Mouse (Mus musculus) forebrain, embryonic 10.5 days (tissue): ENCODE measurements around the gene Mindy1. TPM values are rescaled to one million over a fixed set of nuclear protein-coding genes. Genes with fewer than 3 reads are reported as not detected.
"Not testable (repeated sequence)": the region's sequence is repeated elsewhere in the genome, so short reads cannot be mapped to it uniquely, and the experiment has no call there.

Experiments used
- DNase-seq: peaks from one replicate; pipeline ENCODE4 v3.0.0-alpha.2; 2017; ENCODE audit warnings: low spot score; ENCODE audit errors: extremely low spot score
- H3K27ac ChIP-seq: fragments of 300-500 bp; sonication (generic); 2 replicates; pipeline ENCODE4 v1.5.1; 2016; ENCODE audit warnings: mild to moderate bottlenecking
- H3K27me3 ChIP-seq: fragments of 300-500 bp; sonication (generic); 2 replicates; pipeline ENCODE4 v1.6.1; 2016; ENCODE audit warnings: mild to moderate bottlenecking; ENCODE audit not compliant: poor library complexity, severe bottlenecking
- H3K36me3 ChIP-seq: fragments of 300-500 bp; sonication (generic); replicated peaks from 2 replicates; pipeline ENCODE4 v1.6.1; 2016; ENCODE audit warnings: mild to moderate bottlenecking, moderate library complexity
- H3K4me1 ChIP-seq: fragments of 300-500 bp; sonication (generic); 2 replicates; pipeline ENCODE4 v1.6.1; 2016
- H3K4me3 ChIP-seq: fragments of 300-500 bp; sonication (generic); 2 replicates; pipeline ENCODE4 v1.5.1; 2016; ENCODE audit warnings: mild to moderate bottlenecking, moderate library complexity
- H3K9me3 ChIP-seq: fragments of 300-500 bp; sonication (generic); 2 replicates; pipeline ENCODE4 v1.6.1; 2016; ENCODE audit warnings: mild to moderate bottlenecking, moderate library complexity
- WGBS: fragments of 180-500 bp; shearing (Covaris S2); methylation state at CpG from one replicate; pipeline ENCODE4 v1.1.7; 2016; 5-methylcytosine and 5-hydroxymethylcytosine counted together
- polyA plus RNA-seq: library from polyadenylated mRNA; unstranded; fragments of >200 nt; fragmentation: Nextera tagmentation; extraction: Ambion mirVana; gene quantifications from 2 replicates; pipeline ENCODE4 v1.2.1, GENCODE M21; 2016

Gene Mindy1
- polyA plus RNA-seq, 1 experiment from 2014 or later: 27.9 TPM

DNA sequence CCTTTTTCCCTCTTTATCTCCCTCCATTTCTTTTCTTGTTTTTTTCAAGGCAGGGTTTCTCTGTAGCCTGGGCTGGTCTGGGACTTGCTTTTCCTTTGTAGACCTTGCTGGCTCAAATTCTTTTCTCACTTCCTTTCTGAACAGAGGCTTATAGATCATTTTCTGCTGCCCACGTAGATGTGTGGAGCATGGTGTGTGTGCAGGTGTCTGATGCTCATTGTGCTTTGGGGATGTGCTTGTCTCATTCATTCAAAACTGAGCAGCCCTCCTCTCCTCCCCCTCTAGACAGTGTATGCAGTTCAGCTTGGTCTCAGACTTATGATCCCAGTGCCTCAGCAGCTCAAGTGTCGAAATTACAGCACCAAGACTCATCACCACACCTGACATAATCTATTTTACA, 38.0 kb downstream of the Mindy1 start:
- peaks cover 54% of the 10 kb centered on the region for H3K4me1 ChIP-seq
- DNase-seq: no peak
- H3K9me3 ChIP-seq: no peaks in the 10 kb centered on the region
- 68% methylated on average over 2 of the region's 2 CpGs for WGBS
- H3K27me3 ChIP-seq: no peaks in the 10 kb centered on the region
- H3K4me3 ChIP-seq: no peak overlapping the region
- H3K36me3 ChIP-seq: peaks cover 62% of the 10 kb centered on the region
- H3K27ac ChIP-seq: no peak overlapping the region

DNA sequence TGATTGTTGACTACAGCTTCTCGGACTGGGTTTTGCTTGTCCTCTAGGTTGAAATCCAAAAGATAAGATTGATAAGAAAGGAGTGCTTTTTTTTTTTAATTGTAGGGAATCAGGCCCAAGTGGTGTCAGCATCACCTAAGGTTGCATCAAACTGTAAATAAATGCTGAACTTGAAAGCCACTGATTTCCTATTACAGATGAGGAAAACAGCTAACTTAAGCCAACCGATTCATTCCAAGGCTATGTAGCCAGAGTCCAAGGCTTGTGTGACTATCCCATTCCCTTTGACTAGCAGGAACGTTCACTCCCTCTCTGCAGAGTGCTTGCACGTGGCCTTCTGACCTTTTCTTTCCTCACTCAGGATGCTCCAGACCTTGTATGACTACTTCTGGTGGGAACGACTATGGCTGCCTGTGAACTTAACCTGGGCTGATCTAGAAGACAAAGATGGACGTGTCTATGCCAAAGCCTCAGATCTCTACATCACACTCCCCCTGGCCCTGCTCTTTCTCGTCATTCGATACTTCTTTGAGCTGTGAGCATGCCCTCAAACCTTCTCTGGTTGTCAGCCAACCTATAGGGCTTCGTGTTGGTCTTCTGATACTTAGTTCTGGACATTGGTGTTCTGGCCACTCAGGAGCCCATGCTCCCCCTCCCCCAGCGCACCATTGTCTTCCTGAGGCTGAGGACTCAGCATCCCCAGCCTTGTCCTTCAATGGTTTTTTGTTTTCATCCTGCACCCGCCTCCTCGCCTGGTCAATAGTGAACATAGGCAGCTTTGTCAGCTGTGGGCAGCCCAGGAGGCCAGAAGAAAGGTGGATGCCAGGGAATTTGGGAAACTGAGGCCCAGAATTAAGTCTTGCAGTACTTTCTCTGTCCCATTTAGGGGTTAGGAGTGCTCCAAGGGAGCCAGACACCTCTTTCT, 38.8 kb downstream of the Mindy1 start:
- H3K27ac ChIP-seq: no peak overlapping the region
- 77% methylated on average over 12 of the region's 12 CpGs for WGBS
- peaks cover 71% of the 10 kb centered on the region for H3K36me3 ChIP-seq
- H3K4me1 ChIP-seq: peaks cover 46% of the 10 kb centered on the region
- no peaks in the 10 kb centered on the region for H3K27me3 ChIP-seq
- no peak for DNase-seq
- no peaks in the 10 kb centered on the region for H3K9me3 ChIP-seq
- H3K4me3 ChIP-seq: no peak overlapping the region

DNA sequence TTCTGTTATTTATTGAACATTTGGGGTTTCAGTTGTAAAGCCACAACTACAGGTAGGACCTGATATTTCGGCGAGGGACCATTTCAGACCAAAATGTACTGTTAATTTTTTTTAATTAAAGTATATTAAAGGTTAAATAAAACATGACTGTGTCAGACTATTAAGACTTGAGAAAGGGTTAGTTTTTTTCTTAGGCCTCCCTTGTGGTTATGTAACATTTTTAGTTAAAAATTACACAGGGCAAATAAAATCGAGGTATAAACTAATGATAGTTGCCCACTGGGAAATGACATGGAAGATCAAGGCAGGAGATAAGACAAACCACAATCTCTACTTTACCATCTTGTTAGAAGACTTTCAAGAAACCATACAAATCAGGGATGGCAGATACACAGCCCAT, 42.3 kb downstream of the Mindy1 start:
- Histone ChIP-seq H3K4me1 (peaks cover 17% of the 10 kb centered on the region), H3K4me3 (no peak overlapping the region), H3K9me3 (no peaks in the 10 kb centered on the region), H3K27me3 (no peaks in the 10 kb centered on the region), H3K36me3 (peaks cover 99% of the 10 kb centered on the region), H3K27ac (no peak overlapping the region)
- 98% methylated on average over 3 of the region's 3 CpGs for WGBS
- DNase-seq: no peak

DNA sequence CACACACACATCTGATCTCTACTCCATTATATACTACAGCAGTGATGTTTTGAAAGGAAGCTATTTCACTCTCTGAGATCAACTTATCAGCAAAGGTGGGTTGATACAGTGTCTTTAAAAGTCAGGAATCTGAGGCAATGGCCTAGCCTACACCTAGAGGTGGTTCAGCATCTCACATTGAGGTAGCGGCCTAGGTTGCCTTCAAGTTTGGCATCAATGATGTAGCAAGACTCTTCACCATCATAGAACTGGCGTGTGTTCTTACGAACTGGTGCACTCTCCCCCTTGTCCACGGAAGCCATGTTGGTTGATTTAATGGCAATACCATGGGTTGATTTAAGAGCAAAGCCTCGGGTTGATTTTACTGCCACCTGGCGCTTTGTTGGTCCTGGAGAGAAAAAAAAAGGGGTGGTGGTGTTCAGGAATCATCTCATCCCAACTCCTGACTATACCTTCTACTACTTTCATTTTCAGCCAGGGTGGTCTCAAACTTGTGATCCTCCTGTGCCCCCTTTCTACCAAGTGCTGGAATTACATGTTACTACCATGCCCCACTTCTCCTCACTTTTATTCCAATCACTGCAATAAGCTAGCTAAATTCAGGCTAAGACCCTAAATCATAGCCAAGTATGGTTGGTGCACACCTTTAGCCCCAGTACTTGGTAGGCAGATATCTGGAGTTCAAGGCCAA, 43.5 kb downstream of the Mindy1 start:
- H3K9me3 ChIP-seq: no peaks in the 10 kb centered on the region
- no peak overlapping the region for H3K27ac ChIP-seq
- DNase-seq: no peak
- H3K4me1 ChIP-seq: peaks cover 8% of the 10 kb centered on the region
- peaks cover 100% of the 10 kb centered on the region for H3K36me3 ChIP-seq
- no peak overlapping the region for H3K4me3 ChIP-seq
- no peaks in the 10 kb centered on the region for H3K27me3 ChIP-seq
- WGBS: 96% methylated on average over 6 of the region's 6 CpGs

DNA sequence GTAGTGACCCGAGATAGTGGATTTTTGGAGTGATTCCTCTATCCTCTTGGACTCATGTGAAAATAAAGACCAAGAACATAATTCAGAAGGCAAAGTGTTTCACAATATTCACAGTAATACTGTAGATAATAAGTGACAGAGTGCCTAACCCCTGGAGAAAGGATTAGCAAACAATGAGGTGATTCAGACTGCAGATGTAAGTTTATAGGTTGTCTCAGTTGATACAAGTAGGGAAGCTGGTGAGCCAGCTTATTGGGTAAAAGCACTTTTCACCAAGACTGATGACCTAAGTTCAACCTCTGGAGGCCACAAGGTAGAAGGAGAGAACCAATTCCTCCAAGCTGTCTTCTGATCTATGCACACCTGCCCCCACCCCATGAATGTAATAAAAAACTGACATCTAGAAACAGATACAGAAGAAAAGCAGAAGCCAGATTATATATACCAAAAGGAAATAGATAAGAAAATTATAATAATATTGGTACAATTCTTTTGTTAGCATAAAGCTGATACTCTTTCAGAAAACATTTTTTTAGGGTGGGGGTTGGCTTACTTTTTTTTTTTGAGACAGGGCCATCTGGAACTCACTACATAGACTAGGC, 47.8 kb downstream of the Mindy1 start:
- Histone ChIP-seq H3K4me3 (no peak overlapping the region), H3K27me3 (no peaks in the 10 kb centered on the region), H3K36me3 (peaks cover 100% of the 10 kb centered on the region), H3K9me3 (no peaks in the 10 kb centered on the region), H3K4me1 (no peaks in the 10 kb centered on the region), H3K27ac (no peak overlapping the region)
- 88% methylated on average over 1 of the region's 1 CpGs for WGBS
- no peak for DNase-seq

DNA sequence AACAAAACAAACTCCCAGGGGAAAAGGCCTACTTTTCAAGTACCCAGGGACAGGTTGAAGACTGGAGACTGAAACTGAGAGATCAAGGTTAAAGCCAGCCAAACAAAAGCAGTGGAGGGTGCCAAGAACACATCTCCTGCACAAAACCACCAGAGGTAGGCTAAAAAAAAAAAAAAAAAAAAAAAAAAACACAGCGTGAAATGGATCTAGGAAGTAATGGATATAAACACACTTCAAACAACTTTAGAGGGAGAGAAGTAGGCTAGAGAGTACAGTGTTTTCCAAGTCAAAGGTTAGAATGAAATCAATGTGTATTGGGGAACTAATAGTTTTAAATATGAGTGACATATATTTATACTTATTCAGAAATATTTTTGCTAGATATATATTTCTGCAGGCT, 50.4 kb downstream of the Mindy1 start:
- H3K4me3 ChIP-seq: no peak overlapping the region
- H3K27me3 ChIP-seq: no peaks in the 10 kb centered on the region
- no peaks in the 10 kb centered on the region for H3K9me3 ChIP-seq
- H3K27ac ChIP-seq: no peak overlapping the region
- H3K4me1 ChIP-seq: no peaks in the 10 kb centered on the region
- DNase-seq: no peak
- 94% methylated on average over 1 of the region's 1 CpGs for WGBS
- peaks cover 100% of the 10 kb centered on the region for H3K36me3 ChIP-seq

DNA sequence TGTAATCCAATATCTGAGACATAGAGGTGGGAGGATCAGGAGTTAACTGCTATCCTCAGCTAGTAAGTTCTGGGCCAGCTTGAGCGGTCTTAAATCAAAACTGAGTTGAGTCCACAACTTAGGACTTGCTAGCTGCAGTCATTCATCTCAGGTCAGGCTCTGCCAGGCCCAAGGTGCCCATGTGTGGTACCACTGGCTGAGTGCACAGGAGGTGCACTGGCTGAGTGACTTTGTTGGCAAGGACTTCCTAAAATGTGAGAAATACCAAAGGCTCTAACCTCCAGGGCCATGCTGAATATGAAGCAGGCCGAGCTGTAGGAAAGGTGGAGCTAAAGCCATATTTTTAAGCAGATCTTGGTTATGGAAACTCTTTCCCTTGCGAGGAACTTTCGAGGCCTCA, 56.2 kb downstream of the Mindy1 start:
- Histone ChIP-seq H3K36me3 (peaks cover 100% of the 10 kb centered on the region), H3K4me1 (no peaks in the 10 kb centered on the region)
- WGBS: 95% methylated on average over 4 of the region's 4 CpGs

DNA sequence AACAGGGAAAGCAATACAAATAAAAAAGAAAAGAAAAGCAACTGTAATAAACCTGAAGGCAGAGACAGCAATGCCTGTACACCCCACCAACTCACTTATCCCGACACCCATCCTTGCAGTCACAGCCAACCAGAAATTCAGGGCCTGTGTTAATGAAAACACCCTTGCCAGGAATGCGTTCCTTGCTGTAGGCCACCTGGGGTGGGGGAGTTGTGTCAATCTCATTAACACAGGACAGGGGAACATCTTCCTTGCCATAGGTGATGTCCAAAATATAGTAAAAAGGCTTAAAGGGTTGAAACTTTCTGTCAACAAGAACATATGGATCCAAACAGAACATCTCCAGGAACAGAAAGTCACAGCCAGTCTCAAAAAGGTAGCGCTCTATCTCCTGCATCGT, 57.1 kb downstream of the Mindy1 start:
- WGBS: 96% methylated on average over 4 of the region's 4 CpGs
- DNase-seq: no peak
- Histone ChIP-seq H3K9me3 (no peaks in the 10 kb centered on the region), H3K4me1 (no peaks in the 10 kb centered on the region), H3K36me3 (peaks cover 100% of the 10 kb centered on the region), H3K27me3 (no peaks in the 10 kb centered on the region), H3K4me3 (no peak overlapping the region), H3K27ac (no peak overlapping the region)

More for the DNA sequence above, 56.2 kb downstream of the Mindy1 start:
- no peaks in the 10 kb centered on the region for H3K27me3 ChIP-seq
- no peak overlapping the region for H3K4me3 ChIP-seq
- H3K27ac ChIP-seq: no peak overlapping the region
- no peak for DNase-seq
- no peaks in the 10 kb centered on the region for H3K9me3 ChIP-seq

DNA sequence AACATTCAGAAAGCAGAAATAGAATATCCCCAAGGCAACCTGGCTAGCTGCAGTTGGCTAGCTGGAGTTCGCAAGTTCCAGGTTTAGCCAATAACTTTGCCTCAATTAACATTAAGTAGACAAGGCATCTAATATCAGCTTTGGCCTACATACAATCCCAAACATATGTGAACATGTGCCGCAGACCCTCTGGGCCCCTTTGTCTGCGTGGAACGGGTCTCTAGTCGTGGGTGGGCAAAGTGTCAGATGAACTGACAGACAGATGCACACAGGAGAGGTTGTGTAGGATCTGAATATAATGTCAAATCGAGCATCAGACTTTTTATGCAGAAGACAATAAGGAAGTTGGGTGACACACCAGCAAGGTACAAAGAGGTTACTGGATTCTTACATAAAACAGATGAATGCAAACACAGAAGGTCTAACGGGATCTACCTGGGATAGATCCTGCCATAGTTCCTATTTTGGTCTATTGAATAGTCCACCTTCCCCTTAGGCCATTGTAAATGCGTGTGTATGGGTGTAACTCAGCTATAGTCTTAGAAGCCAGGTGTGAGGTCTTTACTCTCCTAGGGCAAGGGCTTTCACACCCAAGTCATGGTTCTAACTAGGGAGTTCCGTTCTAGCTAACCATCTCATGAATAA, 62.3 kb downstream of the Mindy1 start:
- 92% methylated on average over 9 of the region's 9 CpGs for WGBS

More for the DNA sequence above, 62.3 kb downstream of the Mindy1 start:
- H3K27me3 ChIP-seq, H3K4me3 ChIP-seq, H3K9me3 ChIP-seq, DNase-seq, H3K27ac ChIP-seq, H3K4me1 ChIP-seq: not testable (repeated sequence)
- peaks cover 96% of the 10 kb centered on the region for H3K36me3 ChIP-seq

Other genes starting within 250 kb of the Mindy1 start
- 346 and 351 TPM in 2 replicates for gene Psmd4, start 238.7 kb upstream of the Mindy1 start, polyA plus RNA-seq
- 19.0 and 19.5 TPM in 2 replicates for gene Pip5k1a, start 174.4 kb upstream of the Mindy1 start, polyA plus RNA-seq
- gene Vps72, start 170.3 kb upstream of the Mindy1 start, polyA plus RNA-seq: 275 and 276 TPM in 2 replicates
- gene Tmod4, start 156.9 kb upstream of the Mindy1 start, polyA plus RNA-seq: 0.77 and 1.00 TPM in 2 replicates
- 75.8 and 80.7 TPM in 2 replicates for gene Scnm1, start 147.3 kb upstream of the Mindy1 start, polyA plus RNA-seq
- 12.6 and 13.3 TPM in 2 replicates for gene Lysmd1, start 147.3 kb upstream of the Mindy1 start, polyA plus RNA-seq
- 1.4 and 1.5 TPM in 2 replicates for gene Tnfaip8l2, start 139.0 kb upstream of the Mindy1 start, polyA plus RNA-seq
- gene Sema6c, start 120.9 kb upstream of the Mindy1 start, polyA plus RNA-seq: 3.9 and 4.2 TPM in 2 replicates
- 13.5 and 13.7 TPM in 2 replicates for gene Gabpb2, start 63.4 kb upstream of the Mindy1 start, polyA plus RNA-seq
- gene Cdc42se1, start 52.6 kb upstream of the Mindy1 start, polyA plus RNA-seq: 95.5 and 104 TPM in 2 replicates
- gene Mllt11, start 49.2 kb upstream of the Mindy1 start, polyA plus RNA-seq: 19.6 and 22.4 TPM in 2 replicates
- 0.23 and 0.30 TPM in 2 replicates for gene Gm128, start 39.7 kb upstream of the Mindy1 start, polyA plus RNA-seq
- gene Bnipl, start 30.2 kb upstream of the Mindy1 start, polyA plus RNA-seq: 0.38 and 0.42 TPM in 2 replicates
- 26.2 and 26.9 TPM in 2 replicates for gene Prune1, start 731 bp downstream of the Mindy1 start, polyA plus RNA-seq
- 1.8 and 1.9 TPM in 2 replicates for gene Anxa9, start 25.8 kb downstream of the Mindy1 start, polyA plus RNA-seq
- gene Cers2, start 33.4 kb downstream of the Mindy1 start, polyA plus RNA-seq: 119 and 130 TPM in 2 replicates
- 59.1 and 64.2 TPM in 2 replicates for gene Setdb1, start 75.9 kb downstream of the Mindy1 start, polyA plus RNA-seq
- gene 4930558C23Rik, start 121.5 kb downstream of the Mindy1 start, polyA plus RNA-seq: not detected in 2 replicates
- 29.7 and 33.3 TPM in 2 replicates for gene Arnt, start 153.0 kb downstream of the Mindy1 start, polyA plus RNA-seq
- gene Ctsk, start 217.9 kb downstream of the Mindy1 start, polyA plus RNA-seq: 1.4 and 1.5 TPM in 2 replicates
- gene Ctss, start 245.4 kb downstream of the Mindy1 start, polyA plus RNA-seq: 2.5 and 3.9 TPM in 2 replicates